Mouse (Mus musculus): ENCODE data around the gene Zdhhc21. TPM values are rescaled to one million over a fixed set of nuclear protein-coding genes. Genes with fewer than 3 reads are reported as not detected.

Zdhhc21 gene
- 17.8 TPM for total RNA-seq (2023)

DNA sequence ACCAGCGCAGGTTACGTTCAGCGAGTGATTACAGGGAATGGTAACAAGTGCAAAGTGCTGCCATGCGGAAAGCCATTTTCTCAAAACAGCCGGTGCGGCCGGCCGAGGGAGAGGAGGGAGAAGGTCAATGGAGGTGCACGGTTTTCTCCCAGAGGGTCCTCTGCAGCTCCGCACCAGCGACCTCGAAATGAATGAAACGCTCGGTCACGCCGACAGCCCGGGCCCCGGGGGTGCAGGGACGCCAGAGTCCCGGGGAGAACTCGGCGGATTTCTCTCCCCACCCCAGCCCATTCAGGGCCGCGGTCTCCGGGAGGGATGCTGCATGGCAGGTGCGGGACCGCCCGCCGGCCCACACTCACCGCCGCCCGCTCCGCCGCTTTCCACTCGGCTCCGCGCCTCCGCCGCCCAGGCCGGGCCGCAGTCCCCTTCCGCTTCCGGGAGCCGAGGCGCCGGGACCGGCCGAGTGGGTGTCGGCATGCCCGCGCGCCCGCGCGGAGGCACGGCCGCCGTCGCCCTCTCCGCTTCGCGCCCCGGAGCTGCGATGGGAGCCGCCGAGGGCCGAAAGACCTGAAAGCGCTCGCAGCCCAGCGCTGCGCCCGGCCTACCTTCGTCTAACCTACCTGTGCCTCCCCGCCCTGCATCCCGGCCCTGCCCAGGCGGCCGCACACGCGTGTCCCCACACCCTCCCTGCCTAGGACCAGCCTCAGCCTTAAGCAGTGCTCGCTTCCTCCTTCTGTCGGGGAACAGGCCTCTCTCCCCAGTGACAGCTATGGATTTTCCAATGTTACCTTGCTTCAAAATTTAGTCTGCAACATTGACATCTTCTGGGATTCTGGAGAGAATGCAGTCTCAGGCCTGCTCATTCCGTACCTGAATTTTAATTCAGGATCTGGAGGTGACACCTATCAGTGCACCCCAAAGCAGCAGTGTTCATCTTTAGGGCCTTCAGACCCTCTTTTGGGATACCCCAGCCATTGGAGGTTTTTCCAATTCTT is at the start of gene Zdhhc21:
Gene Zdhhc21, minus strand, starts transcription at position 828 of the 995 bp plus-strand sequence.

DNA sequence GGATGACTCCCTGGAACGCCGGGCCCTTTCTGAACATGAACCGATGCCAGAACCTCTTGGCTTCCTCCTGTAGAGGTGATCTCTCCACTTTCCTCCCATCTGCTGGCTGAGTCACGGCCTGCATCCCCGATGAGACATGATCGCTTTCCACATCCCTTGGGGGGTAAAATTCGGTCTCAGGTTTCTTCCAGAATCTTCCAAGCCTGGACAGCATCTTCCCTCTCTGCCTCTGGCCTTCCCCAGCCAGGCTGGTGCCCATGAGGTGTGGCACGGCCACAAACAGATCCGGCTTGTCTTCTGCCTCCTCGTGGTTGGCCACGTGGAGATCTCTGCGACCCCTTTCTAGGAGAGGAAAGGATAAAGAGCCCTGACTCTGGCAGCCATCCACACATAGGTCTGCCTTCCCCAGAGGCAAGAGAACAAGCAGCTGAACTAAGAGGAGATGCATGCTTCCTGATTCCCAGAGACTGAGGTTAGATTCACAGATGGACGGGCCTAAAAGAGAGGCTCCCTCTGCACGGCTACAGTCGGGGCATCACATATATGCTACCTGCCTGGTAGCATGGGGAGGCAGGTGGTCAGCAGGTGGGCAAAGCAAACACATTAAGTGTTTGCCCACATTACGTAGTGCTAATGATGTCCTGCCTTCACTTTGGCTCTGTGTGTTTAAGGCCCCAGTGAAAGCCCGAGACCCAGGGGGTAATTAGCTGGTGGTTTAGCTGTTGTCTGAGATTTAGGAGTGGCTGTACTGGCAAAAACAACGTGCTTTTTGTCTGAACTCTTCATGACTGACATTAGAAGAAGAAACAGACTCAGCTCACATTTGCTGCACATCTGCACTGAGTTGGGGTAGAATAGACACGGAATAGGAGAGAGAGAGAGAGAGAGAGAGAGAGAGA is 25.1 kb upstream of the Zdhhc21 start, which contains the start of gene Cer1:
Gene Cer1, minus strand, starts transcription at position 513 of the 899 bp plus-strand sequence.

Other genes with a start within 250 kb of the Zdhhc21 start
- gene Nfib, start 154.2 kb downstream of the Zdhhc21 start, total RNA-seq (2023) = 1.5 TPM
- not detected for gene Cer1, start 25.2 kb upstream of the Zdhhc21 start, total RNA-seq (2023)
- not detected for gene Frem1, start 192.4 kb upstream of the Zdhhc21 start, total RNA-seq (2023)